25 mouse cellular contexts compared by ENCODE assay signal in genomic region chr3:146595440-146595839, GRCm38 (mm10). TPM values are rescaled to one million over a fixed set of nuclear protein-coding genes. Genes with fewer than 3 reads are reported as not detected.
A peak's percentile ranks its signal among the peaks of the same experiment; 100 is the strongest.
DNase-seq lines count a peak whose midpoint lies in the region; ATAC-seq and TF ChIP-seq lines count a peak whose summit lies in the region.
"Had no signal": no experiment of that assay in that cellular context is flagged by ENCODE, and none has a peak within 500 bp of the region (broad histone marks: within the 10 kb centered on the region; RNA-seq: fewer than 3 reads in every experiment).

No protein-coding gene starts in this region.

- no peaks in the 10 kb centered on the region for H3K27me3 ChIP-seq in liver, adult 2 months (ENCODE audit: control insufficient read depth, insufficient read depth, low read length)
- no peaks in the 10 kb centered on the region for H3K27me3 ChIP-seq in liver, postnatal 0 days (ENCODE audit: insufficient read depth, low read length)
- H3K27me3 ChIP-seq in liver, embryonic 11.5 days (replicated peaks; ENCODE audit: control insufficient read depth, insufficient read depth, low read length): no peaks in the 10 kb centered on the region
- no peaks in the 10 kb centered on the region for H3K27me3 ChIP-seq in midbrain, embryonic 14.5 days (ENCODE audit: control insufficient read depth, insufficient read depth, low read length)
- H3K27me3 ChIP-seq: embryonic facial prominence, embryonic 12.5 days; forebrain, embryonic 13.5 days; forebrain, embryonic 15.5 days had no signal

- no peaks in the 10 kb centered on the region for H3K9me3 ChIP-seq in liver, postnatal 0 days (ENCODE audit: low read length)
- no peaks in the 10 kb centered on the region for H3K9me3 ChIP-seq in liver, embryonic 11.5 days (ENCODE audit: control insufficient read depth, low read length)
- no peaks in the 10 kb centered on the region for H3K9me3 ChIP-seq in midbrain, embryonic 14.5 days (ENCODE audit: control insufficient read depth, low read length)
- H3K9me3 ChIP-seq: embryonic facial prominence, embryonic 10.5 days; embryonic facial prominence, embryonic 12.5 days; forebrain, embryonic 13.5 days; forebrain, embryonic 15.5 days had no signal

- H3K9ac ChIP-seq in liver, adult 2 months (ENCODE audit: low read depth, low read length): peak overlapping the region; percentile 26
- H3K9ac ChIP-seq in liver, postnatal 0 days (replicated peaks): peak overlapping the region; percentile 46
- H3K9ac ChIP-seq in liver, embryonic 11.5 days (ENCODE audit: low read depth, low read length): no peak overlapping the region
- no peak overlapping the region for H3K9ac ChIP-seq in midbrain, embryonic 14.5 days (replicated peaks; ENCODE audit: low read length)
- H3K9ac ChIP-seq: embryonic facial prominence, embryonic 12.5 days; forebrain, embryonic 13.5 days; forebrain, embryonic 15.5 days; forebrain, postnatal 0 days had no signal

- peak overlapping the region; percentile 92 for H3K27ac ChIP-seq in liver, adult 2 months (replicated peaks; ENCODE audit: insufficient read depth, low read depth, low read length)
- peak overlapping the region; percentile 95 for H3K27ac ChIP-seq in liver, postnatal 0 days (ENCODE audit: low read depth)
- H3K27ac ChIP-seq in liver, embryonic 11.5 days (ENCODE audit: low read depth, low read length): no peak overlapping the region
- H3K27ac ChIP-seq in midbrain, embryonic 14.5 days (replicated peaks; ENCODE audit: low read depth, low read length): no peak overlapping the region
- H3K27ac ChIP-seq: embryonic facial prominence, embryonic 10.5 days; embryonic facial prominence, embryonic 12.5 days; forebrain, embryonic 13.5 days; forebrain, embryonic 15.5 days had no signal

- peaks cover 10% of the 10 kb centered on the region; the same call in 1 of the 2 replicates for H3K79me2 ChIP-seq in liver, adult 2 months (ENCODE audit: control insufficient read depth, insufficient read depth, low read length)

- peaks cover 6% of the 10 kb centered on the region; the same call in 1 of the 2 replicates for H3K36me3 ChIP-seq in liver, adult 2 months (ENCODE audit: control insufficient read depth, insufficient read depth, low read length)
- H3K36me3 ChIP-seq in liver, postnatal 0 days (replicated peaks; ENCODE audit: insufficient read depth, low read length): no peaks in the 10 kb centered on the region
- no peaks in the 10 kb centered on the region for H3K36me3 ChIP-seq in liver, embryonic 11.5 days (ENCODE audit: control insufficient read depth, insufficient read depth, low read length)
- H3K36me3 ChIP-seq in midbrain, embryonic 14.5 days (ENCODE audit: control insufficient read depth, insufficient read depth, low read length): no peaks in the 10 kb centered on the region
- H3K36me3 ChIP-seq: embryonic facial prominence, embryonic 10.5 days; embryonic facial prominence, embryonic 12.5 days; forebrain, embryonic 15.5 days had no signal

- no peak for ATAC-seq in liver, postnatal 0 days
- no peak for ATAC-seq in liver, embryonic 11.5 days (replicated peaks; ENCODE audit: low FRiP score)
- no peak for ATAC-seq in midbrain, embryonic 14.5 days (ENCODE audit: low FRiP score, low TSS enrichment)
- ATAC-seq: forebrain, embryonic 13.5 days; forebrain, embryonic 15.5 days; forebrain, postnatal 0 days had no signal

- TF ChIP-seq EP300 in liver, postnatal 0 days (IDR thresholded peaks at IDR 0.05; ENCODE audit: low read depth): no peak

- WGBS in liver, adult 2 months: 19% methylated on average over 6 of the region's 6 CpGs
- WGBS in liver, postnatal 0 days (ENCODE audit: insufficient replicate concordance): 67% methylated on average over 6 of the region's 6 CpGs
- 77% methylated on average over 6 of the region's 6 CpGs for WGBS in liver, embryonic 11.5 days
- 87% methylated on average over 6 of the region's 6 CpGs for WGBS in midbrain, embryonic 14.5 days

- peak overlapping the region; percentile 44 for H3K4me2 ChIP-seq in liver, postnatal 0 days (ENCODE audit: low read depth, low read length)
- no peak overlapping the region for H3K4me2 ChIP-seq in liver, embryonic 11.5 days
- H3K4me2 ChIP-seq in midbrain, embryonic 14.5 days (ENCODE audit: low read length): no peak overlapping the region
- H3K4me2 ChIP-seq: embryonic facial prominence, embryonic 12.5 days; forebrain, embryonic 13.5 days; forebrain, embryonic 15.5 days had no signal

- peaks cover 28% of the 10 kb centered on the region for H3K4me1 ChIP-seq in liver, adult 2 months (ENCODE audit: control insufficient read depth, insufficient read depth, low read length)
- H3K4me1 ChIP-seq in liver, postnatal 0 days (ENCODE audit: insufficient read depth): peaks cover 6% of the 10 kb centered on the region
- H3K4me1 ChIP-seq in liver, embryonic 11.5 days (replicated peaks; ENCODE audit: control insufficient read depth, insufficient read depth, low read length): no peaks in the 10 kb centered on the region
- no peaks in the 10 kb centered on the region for H3K4me1 ChIP-seq in midbrain, embryonic 14.5 days (ENCODE audit: control insufficient read depth, insufficient read depth, low read length)
- H3K4me1 ChIP-seq: embryonic facial prominence, embryonic 10.5 days; embryonic facial prominence, embryonic 12.5 days; forebrain, embryonic 13.5 days; forebrain, embryonic 15.5 days had no signal

- peak; percentile 32 for DNase-seq in adrenal gland, postnatal 10 days
- no peak for DNase-seq in adrenal gland, postnatal 36 days
- peak; percentile 97 for DNase-seq in liver, adult 2 months (ENCODE audit: extremely low read depth, low read depth, low spot score)
- no peak for DNase-seq in liver
- no peak for DNase-seq in liver, postnatal 0 days
- no peak for DNase-seq in liver, embryonic 11.5 days (ENCODE audit: low spot score)
- DNase-seq in midbrain, embryonic 14.5 days: no peak
- DNase-seq: adrenal gland, adult 8-10 months; cerebellum, adult 11-12 months; cerebellum, adult 2 months; cerebellum, adult 9-10 months; cerebellum, postnatal 10 days; cerebellum, postnatal 25 days; forebrain, postnatal 0 days had no signal

- H3K4me3 ChIP-seq in liver, adult 2 months (ENCODE audit: insufficient read depth, low read depth, low read length): peak overlapping the region; percentile 6; the same call in 1 of the 2 replicates
- H3K4me3 ChIP-seq in liver, postnatal 0 days (ENCODE audit: low read depth, low read length): no peak overlapping the region
- no peak overlapping the region for H3K4me3 ChIP-seq in liver, embryonic 11.5 days (ENCODE audit: low read depth, low read length)
- no peak overlapping the region for H3K4me3 ChIP-seq in midbrain, embryonic 14.5 days (replicated peaks; ENCODE audit: low read depth, low read length)
- H3K4me3 ChIP-seq: embryonic facial prominence, embryonic 10.5 days; embryonic facial prominence, embryonic 12.5 days; forebrain, embryonic 13.5 days; forebrain, embryonic 15.5 days had no signal

- no peak for TF ChIP-seq CTCF in liver, adult 2 months (IDR thresholded peaks at IDR 0.05; ENCODE audit: low read depth, low read length)
- TF ChIP-seq CTCF in liver, postnatal 0 days (IDR thresholded peaks at IDR 0.05; ENCODE audit: low read depth): no peak

- no peak for TF ChIP-seq POLR2A in liver, adult 2 months (IDR thresholded peaks at IDR 0.05; ENCODE audit: extremely low read depth, insufficient read depth, low read length)

RNA-seq across cellular contexts. Expression of gene Dnase2b, which starts 20.0 kb away (rescaled TPM):
- 1 to 10 TPM in 1 of 2 experiments, under 1 TPM in 1; 0.61 to 1.7 TPM for total RNA-seq in adrenal gland, postnatal 10 days (2021)
- not detected for total RNA-seq in adrenal gland, postnatal 36 days (2021)
- 11.0 and 15.6 TPM in 2 replicates for total RNA-seq in liver, adult 2 months (2014; rRNA removed)
- polyA plus RNA-seq in liver, adult 2 months (2012; rRNA removed): 6.2 and 6.6 TPM in 2 replicates
- 3.9 and 4.0 TPM in 2 replicates for polyA plus RNA-seq in liver, postnatal 0 days (2015; fragmentation: Nextera tagmentation; extraction: Ambion mirVana)
- 0.09 and 0.11 TPM in 2 replicates for polyA plus RNA-seq in liver, embryonic 11.5 days (2014; fragmentation: Nextera tagmentation; extraction: Ambion mirVana)
- polyA plus RNA-seq in midbrain, embryonic 14.5 days (2014; fragmentation: Nextera tagmentation; extraction: Ambion mirVana): not detected in 2 replicates
- total RNA-seq: adrenal gland, adult 8-10 months; ES-E14; forebrain, postnatal 0 days; MEL had no signal
- polyA plus RNA-seq: brain, embryonic 14.5 days; C2C12; cerebellum, adult 2 months; embryonic facial prominence, embryonic 10.5 days; embryonic facial prominence, embryonic 12.5 days; embryonic facial prominence, embryonic 14.5 days; forebrain, embryonic 11.5 days; forebrain, embryonic 13.5 days; forebrain, embryonic 15.5 days; forebrain, postnatal 0 days had no signal

RNA-seq across cellular contexts. Expression of gene Uox, which starts 25.2 kb away (rescaled TPM):
- total RNA-seq in adrenal gland, postnatal 10 days (2021): 100 to 1,000 TPM in 1 of 2 experiments, 10 to 100 TPM in 1; 44.1 to 112 TPM
- under 1 TPM in 1 of 2 experiments, not detected in 1; 0.43 TPM for total RNA-seq in adrenal gland, postnatal 36 days (2021)
- total RNA-seq in liver, adult 2 months (2014; rRNA removed): 1,668 and 2,080 TPM in 2 replicates
- 512 and 535 TPM in 2 replicates for polyA plus RNA-seq in liver, adult 2 months (2012; rRNA removed)
- 213 and 245 TPM in 2 replicates for polyA plus RNA-seq in liver, postnatal 0 days (2015; fragmentation: Nextera tagmentation; extraction: Ambion mirVana)
- 0.34 and 0.55 TPM in 2 replicates for polyA plus RNA-seq in liver, embryonic 11.5 days (2014; fragmentation: Nextera tagmentation; extraction: Ambion mirVana)
- not detected in 2 replicates for polyA plus RNA-seq in midbrain, embryonic 14.5 days (2014; fragmentation: Nextera tagmentation; extraction: Ambion mirVana)
- total RNA-seq: ES-E14, MEL had no signal
- polyA plus RNA-seq: brain, embryonic 14.5 days; C2C12; embryonic facial prominence, embryonic 10.5 days; embryonic facial prominence, embryonic 12.5 days; forebrain, embryonic 11.5 days; forebrain, embryonic 13.5 days; forebrain, embryonic 15.5 days had no signal

RNA-seq across cellular contexts. Expression of gene 4930503B20Rik, which starts 55.7 kb away (rescaled TPM):
- total RNA-seq in adrenal gland, postnatal 10 days (2021): not detected
- not detected for total RNA-seq in adrenal gland, postnatal 36 days (2021)
- total RNA-seq in liver, adult 2 months (2014; rRNA removed): not detected in 2 replicates
- not detected in 2 replicates for polyA plus RNA-seq in liver, adult 2 months (2012; rRNA removed)
- polyA plus RNA-seq in liver, postnatal 0 days (2015; fragmentation: Nextera tagmentation; extraction: Ambion mirVana): not detected in 2 replicates
- not detected in 2 replicates for polyA plus RNA-seq in liver, embryonic 11.5 days (2014; fragmentation: Nextera tagmentation; extraction: Ambion mirVana)
- polyA plus RNA-seq in midbrain, embryonic 14.5 days (2014; fragmentation: Nextera tagmentation; extraction: Ambion mirVana): not detected in 2 replicates
- total RNA-seq: adrenal gland, adult 8-10 months; adrenal gland, postnatal 4 days; ES-E14; forebrain, postnatal 0 days had no signal
- polyA plus RNA-seq: C2C12; cerebellum, adult 2 months; embryonic facial prominence, embryonic 10.5 days; embryonic facial prominence, embryonic 12.5 days; embryonic facial prominence, embryonic 14.5 days; forebrain, embryonic 11.5 days; forebrain, embryonic 13.5 days; forebrain, embryonic 15.5 days had no signal

Comparison
In these comparisons a context has a peak if more than half of its experiments do, and no peak if none do; other contexts are left out.
1. DNase-seq: peak in adrenal gland, postnatal 10 days (single experiment) and liver, adult 2 months (single experiment); none in adrenal gland, postnatal 36 days (0 of 2), liver (single experiment), liver, postnatal 0 days (single experiment), liver, embryonic 11.5 days (single experiment) and midbrain, embryonic 14.5 days (single experiment).
2. H3K27ac ChIP-seq: peak in liver, adult 2 months (single experiment) and liver, postnatal 0 days (single experiment); none in liver, embryonic 11.5 days (single experiment) and midbrain, embryonic 14.5 days (single experiment).
3. H3K9ac ChIP-seq: peak in liver, adult 2 months (single experiment) and liver, postnatal 0 days (single experiment); none in liver, embryonic 11.5 days (single experiment) and midbrain, embryonic 14.5 days (single experiment).
4. RNA of gene Uox, which starts 25.2 kb away (polyA plus RNA-seq): 512 to 535 TPM in liver, adult 2 months and 213 to 245 TPM in liver, postnatal 0 days; 0.34 to 0.55 TPM in liver, embryonic 11.5 days and not detected in midbrain, embryonic 14.5 days; every median in the first group is over 100 times any median in the second.